Mouse (Mus musculus): Measurements from ENCODE around the gene Zfp111.

- TF ChIP-seq POLR2A (IDR thresholded peaks at IDR 0.05; ENCODE audit: insufficient read depth, low read length), result no peak
- TF ChIP-seq CTCF (IDR thresholded peaks at IDR 0.05; ENCODE audit: low read depth, low read length), result no peak
- no peak for TF ChIP-seq EP300 (IDR thresholded peaks at IDR 0.05; ENCODE audit: insufficient read depth, low read depth, low read length)
Measured at GRCm38 (mm10) chr7:24172191-24172590, 39.1 kb downstream of the Zfp111 start.

Data from ES-Bruce4 (cell line).